Mouse (Mus musculus) CH12.LX (cell line): ENCODE measurements around the gene Neurl1b. TPM values are rescaled to one million over a fixed set of nuclear protein-coding genes. Genes with fewer than 3 reads are reported as not detected.

Source experiments
- DNase-seq: peaks from one replicate; pipeline ENCODE4 v3.0.0-alpha.2; 2013; ENCODE audit errors: extremely low read depth
- H3K27ac ChIP-seq: 2 replicates; pipeline ENCODE4 v1.5.1; 2012; ENCODE audit warnings: low read depth, mild to moderate bottlenecking, control low read depth, moderate library complexity; ENCODE audit not compliant: insufficient read depth
- H3K27me3 ChIP-seq: replicated peaks from 2 replicates; pipeline ENCODE3; 2012; ENCODE audit warnings: inconsistent platforms
- H3K36me3 ChIP-seq, 2 experiments: replicated peaks in 1 of 2; 2 replicates each; pipeline versions ENCODE3 to v1.6.1; 2012; ENCODE audit warnings: inconsistent platforms in 1 of 2, low read length in 1 of 2, mild to moderate bottlenecking in 1 of 2, mixed read lengths in 1 of 2, moderate library complexity in 1 of 2; ENCODE audit not compliant: control insufficient read depth in 1 of 2, insufficient read depth in 1 of 2
- H3K4me1 ChIP-seq, 2 experiments: 2 replicates each; pipeline ENCODE4 v1.6.1; 2012; ENCODE audit warnings: inconsistent platforms in 1 of 2, moderate library complexity in 1 of 2; ENCODE audit not compliant: insufficient read depth in 2 of 2, control insufficient read depth in 1 of 2
- H3K4me2 ChIP-seq: 2 replicates; pipeline ENCODE4 v1.6.1; 2012; ENCODE audit warnings: low read depth, mild to moderate bottlenecking, control low read depth; ENCODE audit not compliant: poor library complexity, insufficient read depth, severe bottlenecking
- H3K4me3 ChIP-seq, 3 experiments: fragments of 150-350 bp in 1 of 3; sonication (generic) in 1 of 3; replicated peaks in 1 of 3; 2 replicates each; pipeline versions ENCODE3 to v1.5.1; 2011 to 2012; ENCODE audit warnings: low read depth in 2 of 3, low read length in 2 of 3, mild to moderate bottlenecking in 2 of 3, moderate library complexity in 2 of 3, control low read depth in 1 of 3, improper control_type of control experiment in 1 of 3, inconsistent platforms in 1 of 3, mixed read lengths in 1 of 3; ENCODE audit not compliant: poor library complexity in 1 of 3
- H3K79me2 ChIP-seq: replicated peaks from 2 replicates; pipeline ENCODE4 v1.6.1; 2012; ENCODE audit warnings: mild to moderate bottlenecking, moderate library complexity; ENCODE audit not compliant: control insufficient read depth, poor library complexity, insufficient read depth, severe bottlenecking; ENCODE audit errors: extremely low read depth
- H3K9ac ChIP-seq: 2 replicates; pipeline ENCODE4 v1.6.1; 2012; ENCODE audit warnings: low read depth, mild to moderate bottlenecking, control low read depth, moderate library complexity; ENCODE audit not compliant: insufficient read depth
- H3K9me3 ChIP-seq: replicated peaks from 2 replicates; pipeline ENCODE3; 2012; ENCODE audit warnings: low read length, inconsistent platforms, mixed read lengths
- CHD1 ChIP-seq: IDR thresholded peaks from 2 replicates; pipeline ENCODE4 v1.6.1; 2012; ENCODE audit warnings: low read depth, low read length, improper control_type of control experiment, inconsistent platforms
- CTCF ChIP-seq, 2 experiments: IDR thresholded peaks in 1 of 2; conservative IDR thresholded peaks in 1 of 2; 2 replicates each; pipeline ENCODE4 v1.5.1; 2011 to 2012; ENCODE audit warnings: low read depth in 2 of 2, low read length in 2 of 2, improper control_type of control experiment in 1 of 2, inconsistent platforms in 1 of 2, mild to moderate bottlenecking in 1 of 2, moderate library complexity in 1 of 2
- ELF1 ChIP-seq: IDR thresholded peaks from 2 replicates; pipeline ENCODE4 v1.6.1; 2014; ENCODE audit warnings: low read depth, mild to moderate bottlenecking, inconsistent platforms, low read length, improper control_type of control experiment
- EP300 ChIP-seq: IDR thresholded peaks from 2 replicates; pipeline ENCODE4 v1.6.1; 2011; ENCODE audit warnings: low read length, improper control_type of control experiment
- ETS1 ChIP-seq: conservative IDR thresholded peaks from 2 replicates; pipeline ENCODE4 v1.6.1; 2012; ENCODE audit warnings: low read depth, mild to moderate bottlenecking, inconsistent platforms, low read length, improper control_type of control experiment, moderate library complexity
- IRF4 ChIP-seq: IDR thresholded peaks from 2 replicates; pipeline ENCODE4 v1.6.1; 2014; ENCODE audit warnings: low read depth, mild to moderate bottlenecking, inconsistent platforms, low read length, improper control_type of control experiment
- JUN ChIP-seq: IDR thresholded peaks from 2 replicates; pipeline ENCODE4 v1.6.1; 2011; ENCODE audit warnings: low read depth, mild to moderate bottlenecking, low read length, improper control_type of control experiment, moderate library complexity; ENCODE audit not compliant: insufficient read depth
- MAFK ChIP-seq: IDR thresholded peaks from 2 replicates; pipeline ENCODE4 v1.6.1; 2011; ENCODE audit warnings: low read length, improper control_type of control experiment; ENCODE audit not compliant: insufficient replicate concordance
- MEF2A ChIP-seq: IDR thresholded peaks from 2 replicates; pipeline ENCODE4 v1.6.1; 2014; ENCODE audit warnings: low read depth, mild to moderate bottlenecking, inconsistent platforms, low read length, improper control_type of control experiment, borderline replicate concordance
- MXI1 ChIP-seq: IDR thresholded peaks from 2 replicates; pipeline ENCODE4 v1.6.1; 2011; ENCODE audit warnings: mild to moderate bottlenecking, low read depth, low read length, improper control_type of control experiment
- MYC ChIP-seq: IDR thresholded peaks from 2 replicates; pipeline ENCODE4 v1.6.1; 2011; ENCODE audit warnings: low read depth, mild to moderate bottlenecking, improper control_type of control experiment, low read length
- NELFE ChIP-seq: IDR thresholded peaks from 2 replicates; pipeline ENCODE4 v1.6.1; 2011; ENCODE audit warnings: low read depth, low read length, improper control_type of control experiment
- NRF1 ChIP-seq: IDR thresholded peaks from 2 replicates; pipeline ENCODE4 v1.6.1; 2014; ENCODE audit warnings: low read depth, mild to moderate bottlenecking, inconsistent platforms, low read length, improper control_type of control experiment, moderate library complexity
- POLR2AphosphoS2 ChIP-seq: IDR thresholded peaks from 2 replicates; pipeline ENCODE4 v1.6.1; 2011; ENCODE audit warnings: low read depth, low read length, improper control_type of control experiment
- RAD21 ChIP-seq: IDR thresholded peaks from 2 replicates; pipeline ENCODE4 v1.6.1; 2011; ENCODE audit warnings: low read depth, mild to moderate bottlenecking, low read length, improper control_type of control experiment, moderate library complexity
- SIN3A ChIP-seq: IDR thresholded peaks from 2 replicates; pipeline ENCODE4 v1.6.1; 2012; ENCODE audit warnings: low read length, improper control_type of control experiment, inconsistent platforms
- SMC3 ChIP-seq: IDR thresholded peaks from 2 replicates; pipeline ENCODE4 v1.6.1; 2011; ENCODE audit warnings: low read depth, low read length, improper control_type of control experiment
- TBP ChIP-seq: conservative IDR thresholded peaks from 2 replicates; pipeline ENCODE4 v1.6.1; 2011; ENCODE audit warnings: low read depth, low read length, improper control_type of control experiment
- UBTF ChIP-seq: IDR thresholded peaks from 2 replicates; pipeline ENCODE4 v1.6.1; 2012; ENCODE audit warnings: low read depth, mild to moderate bottlenecking, inconsistent platforms, low read length, improper control_type of control experiment, moderate library complexity
- USF1 ChIP-seq: IDR thresholded peaks from 2 replicates; pipeline ENCODE4 v1.6.1; 2014; ENCODE audit warnings: low read depth, mild to moderate bottlenecking, inconsistent platforms, low read length, improper control_type of control experiment
- ZKSCAN1 ChIP-seq: IDR thresholded peaks from 2 replicates; pipeline ENCODE4 v1.6.1; 2012; ENCODE audit warnings: low read depth, inconsistent platforms, low read length, improper control_type of control experiment, borderline replicate concordance
- ZMIZ1 ChIP-seq: IDR thresholded peaks from 2 replicates; pipeline ENCODE4 v1.6.1; 2012; ENCODE audit warnings: low read depth, mild to moderate bottlenecking, inconsistent platforms, low read length, improper control_type of control experiment
- ZNF384 ChIP-seq: IDR thresholded peaks from 2 replicates; pipeline ENCODE4 v1.6.1; 2012; ENCODE audit warnings: low read depth, low read length, improper control_type of control experiment, inconsistent platforms
- dilution Hi-C: fragments of 300-500 bp; cut with MboI; formaldehyde crosslinking; loops from 2 replicates; pipeline ENCODE4 v1.14.3; 2020; ENCODE audit warnings: low sequenced_read_pairs; ENCODE audit not compliant: extremely low pct_unique_long_range_greater_than_20kb, extremely low pct_ligation_motif_present
- in situ Hi-C: fragments of 300-500 bp; cut with MboI; formaldehyde crosslinking; loops from 3 replicates; pipeline ENCODE4 v1.14.3; 2019; ENCODE audit warnings: low sequenced_read_pairs, low pct_ligation_motif_present, low pct_unique_long_range_greater_than_20kb, mixed read lengths
- polyA plus RNA-seq: library from polyadenylated mRNA; unstranded; fragments of >175 nt; gene quantifications from 2 replicates; pipeline ENCODE4 v1.2.1, GENCODE M21; 2012; ENCODE audit warnings: low read depth; ENCODE audit not compliant: insufficient read length
- total RNA-seq, 2 experiments: library from RNA; depleted of rRNA; stranded (reverse); fragments of 300-350 nt in 1 of 2; fragments of >200 nt in 1 of 2; gene quantifications; 2 replicates each; pipeline ENCODE4 v1.2.3; 2012 to 2014

Gene Neurl1b
- total and polyA plus RNA-seq, 3 experiments: 0.25 TPM; not detected in 2

DNA sequence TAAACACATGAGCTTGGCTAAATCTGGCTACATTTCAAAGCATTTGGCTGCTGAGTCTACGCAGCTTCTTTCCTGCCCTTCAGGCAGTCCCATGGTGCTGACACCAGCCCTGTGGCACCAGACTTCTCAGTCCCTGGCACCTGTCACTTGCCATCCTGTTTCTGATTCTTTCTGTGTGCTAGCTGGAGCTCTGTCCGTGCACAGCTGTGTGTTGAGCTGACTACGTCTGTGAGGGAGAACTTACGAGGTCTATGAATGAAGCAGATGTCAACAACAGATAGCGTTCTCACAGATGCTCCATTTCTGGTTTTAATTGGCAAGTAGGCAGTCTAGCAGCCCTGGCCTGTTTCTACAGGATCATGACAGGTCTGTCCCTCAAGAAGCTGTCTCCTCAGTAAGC lies 24.0 kb upstream of the Neurl1b start:
- H3K4me2 ChIP-seq: no peak overlapping the region
- H3K79me2 ChIP-seq: no peaks in the 10 kb centered on the region
- dilution Hi-C loops: no loop called here
- in situ Hi-C loops: no loop called here
- H3K4me1 ChIP-seq: no peaks in the 10 kb centered on the region
- TF ChIP-seq ELF1: no peak
- no peaks in the 10 kb centered on the region for H3K36me3 ChIP-seq
- H3K9me3 ChIP-seq: no peaks in the 10 kb centered on the region
- no peak overlapping the region for H3K27ac ChIP-seq
- no peak for DNase-seq
- no peak overlapping the region for H3K9ac ChIP-seq
- no peak overlapping the region for H3K4me3 ChIP-seq
- peaks cover 83% of the 10 kb centered on the region for H3K27me3 ChIP-seq

DNA sequence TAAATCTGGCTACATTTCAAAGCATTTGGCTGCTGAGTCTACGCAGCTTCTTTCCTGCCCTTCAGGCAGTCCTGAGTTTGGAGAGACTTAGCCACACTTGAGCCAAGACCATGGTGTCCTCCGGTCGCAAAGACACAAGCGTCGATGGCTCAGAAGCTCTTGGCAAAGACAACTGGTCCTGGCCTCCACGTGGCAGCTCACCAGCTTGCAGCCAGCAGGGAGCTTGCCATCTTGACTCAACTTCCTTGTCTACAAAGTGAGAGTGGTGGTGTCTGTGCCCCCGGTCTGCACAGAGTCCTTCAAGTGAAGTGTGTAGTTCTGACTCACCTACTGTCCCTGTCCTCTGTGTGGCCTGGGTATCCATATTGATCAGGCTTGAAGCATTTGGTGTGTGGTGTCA lies 22.3 kb upstream of the Neurl1b start:
- in situ Hi-C loops: no loop called here

GRCm38 (mm10) chr17:26396765-26397164 lies 17.9 kb upstream of the Neurl1b start:
- H3K79me2 ChIP-seq: no peaks in the 10 kb centered on the region
- in situ Hi-C loops (no loop called here), dilution Hi-C loops (no loop called here)
- no peak overlapping the region for H3K27ac ChIP-seq
- H3K4me2 ChIP-seq: no peak overlapping the region
- H3K9me3 ChIP-seq: peaks cover 6% of the 10 kb centered on the region
- H3K27me3 ChIP-seq: peaks cover 88% of the 10 kb centered on the region
- H3K4me3 ChIP-seq: no peak overlapping the region
- H3K4me1 ChIP-seq: no peaks in the 10 kb centered on the region
- no peak for DNase-seq
- TF ChIP-seq ZMIZ1 (no peak), NRF1 (no peak), ZKSCAN1 (no peak), IRF4 (no peak), POLR2AphosphoS2 (no peak), SIN3A (no peak), ZNF384 (no peak), MEF2A (no peak), SMC3 (no peak)
- no peaks in the 10 kb centered on the region for H3K36me3 ChIP-seq
- no peak overlapping the region for H3K9ac ChIP-seq

More for the DNA sequence above, 22.3 kb upstream of the Neurl1b start:
- no peaks in the 10 kb centered on the region for H3K9me3 ChIP-seq
- dilution Hi-C loops: no loop called here
- H3K4me2 ChIP-seq: no peak overlapping the region
- no peak overlapping the region for H3K9ac ChIP-seq
- H3K79me2 ChIP-seq: no peaks in the 10 kb centered on the region
- peaks cover 81% of the 10 kb centered on the region for H3K27me3 ChIP-seq
- H3K36me3 ChIP-seq: no peaks in the 10 kb centered on the region
- no peak for TF ChIP-seq NELFE
- no peak for TF ChIP-seq POLR2AphosphoS2
- no peak for TF ChIP-seq MXI1
- no peak for TF ChIP-seq RAD21
- TF ChIP-seq EP300: no peak
- TF ChIP-seq TBP: no peak
- no peak for TF ChIP-seq ZMIZ1
- no peak for TF ChIP-seq MYC
- no peak for TF ChIP-seq CTCF (conservative IDR thresholded peaks at IDR 0.05 in 1 of 2, IDR thresholded peaks at IDR 0.05 in 1 of 2; ENCODE audit: low read depth in 2 of 2, low read length in 2 of 2)
- TF ChIP-seq CHD1: no peak
- TF ChIP-seq ELF1: no peak
- TF ChIP-seq UBTF: no peak
- no peak for TF ChIP-seq USF1
- no peak for TF ChIP-seq JUN
- no peak for TF ChIP-seq ETS1
- no peak for TF ChIP-seq MAFK
- no peak for TF ChIP-seq ZKSCAN1
- H3K4me1 ChIP-seq: no peaks in the 10 kb centered on the region
- H3K4me3 ChIP-seq: no peak overlapping the region
- no peak overlapping the region for H3K27ac ChIP-seq
- DNase-seq: no peak
